Mouse (Mus musculus) MEL-GATA-1-ER (cell line): ENCODE results near the gene Tnfrsf23.
"Not testable (repeated sequence)": the region's sequence is repeated elsewhere in the genome, so short reads cannot be mapped to it uniquely, and the experiment has no call there.

Source experiments
- DNase-seq: peaks from one replicate; pipeline ENCODE4 v3.0.0-alpha.2; 2012; ENCODE audit warnings: low read depth; ENCODE audit errors: extremely low read depth

The Tnfrsf23 gene

GRCm38 (mm10) chr7:143684569-143684968 lies 1.1 kb downstream of the Tnfrsf23 start:
- DNase-seq: not testable (repeated sequence)

DNA sequence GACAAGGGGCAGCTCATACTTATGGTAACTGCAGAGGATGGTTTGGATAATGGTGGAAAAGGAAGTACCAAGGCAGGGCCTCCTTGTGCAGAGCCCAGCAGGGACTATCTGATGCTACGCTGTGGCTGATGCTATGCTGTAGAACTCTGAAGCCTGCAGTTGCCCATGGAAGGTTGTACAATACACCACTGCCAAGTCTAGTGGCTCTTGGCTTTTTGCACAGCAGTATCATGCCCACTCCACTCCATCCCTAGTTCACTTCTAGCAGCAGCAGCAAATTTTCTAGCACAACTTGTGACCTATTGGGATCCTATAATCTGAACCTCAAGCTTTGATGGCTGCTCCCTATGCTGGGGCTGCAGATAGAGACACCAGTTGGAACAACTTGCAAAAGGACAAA lies 4.1 kb downstream of the Tnfrsf23 start:
- DNase-seq: no peak

DNA sequence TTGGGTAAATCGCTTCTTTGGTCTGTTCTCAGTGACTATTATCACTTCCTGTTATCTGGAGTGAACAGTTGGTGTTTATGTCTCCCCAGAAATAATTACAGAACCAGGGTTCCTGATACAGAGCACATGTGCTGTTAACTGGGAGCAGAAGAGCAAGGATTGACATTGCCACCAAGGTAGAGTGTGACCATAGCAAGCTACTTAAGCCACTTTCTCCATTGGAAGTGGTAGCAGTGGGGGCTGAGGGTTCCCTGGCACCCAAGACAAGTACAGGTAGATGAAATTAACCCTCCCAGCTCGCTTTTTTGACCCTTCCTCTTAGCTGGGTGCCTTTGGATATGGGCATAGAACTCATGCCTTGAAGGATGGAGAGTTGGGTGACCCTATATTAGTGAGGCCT lies 4.8 kb downstream of the Tnfrsf23 start:
- not testable (repeated sequence) for DNase-seq

- not testable (repeated sequence) for DNase-seq
These were observed 6.0 kb downstream of the Tnfrsf23 start for GRCm38 (mm10) chr7:143679650-143680049.

DNA sequence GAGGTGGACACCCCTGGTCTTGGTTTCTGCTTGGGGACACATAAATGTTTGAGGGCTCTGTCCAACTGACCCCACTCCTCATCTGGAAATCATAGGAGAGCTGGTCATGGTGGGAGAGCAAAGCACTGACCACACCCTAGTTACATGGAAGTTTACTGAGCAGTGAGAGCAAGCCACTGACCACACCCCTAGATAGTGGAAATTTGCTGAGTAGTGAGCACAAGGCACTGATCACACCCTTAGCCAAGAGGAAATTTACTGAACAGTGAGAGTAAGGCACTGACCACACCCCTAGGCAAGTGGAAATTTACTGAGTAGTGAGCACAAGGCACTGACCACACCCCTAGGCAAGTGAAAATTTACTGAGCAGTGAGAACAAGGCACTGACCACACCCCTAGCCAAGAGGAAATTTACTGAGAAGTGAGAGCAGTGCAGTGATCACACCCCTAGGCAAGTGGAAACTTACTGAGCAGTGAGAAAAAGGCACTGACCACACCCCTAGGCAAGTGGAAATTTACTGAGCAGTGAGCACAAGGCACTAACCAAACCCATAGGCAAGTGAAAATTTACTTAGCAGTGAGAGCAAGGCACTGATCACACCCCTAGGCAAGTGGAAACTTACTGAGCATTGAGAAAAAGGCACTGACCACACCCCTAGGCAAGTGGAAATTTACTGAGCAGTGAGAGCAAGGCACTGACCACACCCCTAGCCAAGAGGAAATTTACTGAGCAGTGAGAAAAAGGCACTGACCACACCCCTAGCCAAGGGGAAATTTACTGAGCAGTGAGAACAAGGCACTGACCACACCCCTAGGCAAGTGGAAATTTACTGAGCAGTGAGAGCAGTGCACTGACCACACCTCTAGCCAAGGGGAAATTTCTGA lies 19.0 kb downstream of the Tnfrsf23 start:
- peak; percentile 25 for DNase-seq

DNA sequence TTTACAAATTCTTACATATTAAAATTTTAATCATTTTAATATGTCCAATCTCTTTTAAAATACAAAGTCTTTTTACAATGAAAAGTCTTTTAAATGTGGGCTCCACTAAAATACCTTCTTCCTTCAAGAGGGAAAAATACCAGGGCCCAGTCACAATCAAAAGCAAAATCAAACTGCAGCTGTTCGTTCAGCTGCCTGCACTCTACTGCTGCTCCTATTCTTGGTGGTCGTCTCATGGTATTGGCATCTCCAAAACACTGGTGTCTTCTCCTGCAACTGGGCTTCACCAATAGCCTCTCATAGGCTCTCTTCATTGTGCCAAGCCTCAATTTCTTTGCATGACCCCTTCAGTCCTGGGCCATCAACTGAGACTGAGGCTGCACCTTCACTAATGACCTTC lies 22.2 kb downstream of the Tnfrsf23 start:
- DNase-seq: no peak

GRCm38 (mm10) chr7:143660797-143661196 lies 24.9 kb downstream of the Tnfrsf23 start:
- DNase-seq: no peak

GRCm38 (mm10) chr7:143649769-143650346 lies 35.8 kb downstream of the Tnfrsf23 start:
- DNase-seq: not testable (repeated sequence)

GRCm38 (mm10) chr7:143649034-143649768 lies 36.5 kb downstream of the Tnfrsf23 start, which contains the start of gene Tnfrsf22:
Gene Tnfrsf22, minus strand, starts transcription at chr7:143649661.
- DNase-seq: peak; percentile 55

- not testable (repeated sequence) for DNase-seq
These were observed 41.7 kb downstream of the Tnfrsf23 start for GRCm38 (mm10) chr7:143643949-143644348.

DNA sequence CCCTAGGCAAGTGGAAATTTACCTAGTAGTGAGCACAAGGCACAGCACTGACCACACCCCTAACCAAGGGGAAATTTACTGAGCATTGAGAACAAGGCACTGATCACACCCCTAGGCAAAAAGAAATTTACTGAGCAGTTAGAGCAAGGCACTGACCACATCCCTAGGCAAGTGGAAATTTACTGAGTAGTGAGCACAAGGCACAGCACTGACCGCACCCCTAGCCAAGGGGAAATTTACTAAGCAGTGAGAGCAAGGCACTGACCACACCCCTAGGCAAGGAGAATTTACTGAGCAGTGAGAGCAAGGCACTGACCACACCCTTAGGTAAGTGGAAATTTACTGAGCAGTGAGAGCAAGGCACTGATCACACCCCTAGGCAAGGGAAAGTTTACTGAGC lies 49.0 kb downstream of the Tnfrsf23 start:
- no peak for DNase-seq

GRCm38 (mm10) chr7:143631503-143631902 lies 54.2 kb downstream of the Tnfrsf23 start:
- no peak for DNase-seq

GRCm38 (mm10) chr7:143629501-143629900 lies 56.2 kb downstream of the Tnfrsf23 start:
- no peak for DNase-seq

DNA sequence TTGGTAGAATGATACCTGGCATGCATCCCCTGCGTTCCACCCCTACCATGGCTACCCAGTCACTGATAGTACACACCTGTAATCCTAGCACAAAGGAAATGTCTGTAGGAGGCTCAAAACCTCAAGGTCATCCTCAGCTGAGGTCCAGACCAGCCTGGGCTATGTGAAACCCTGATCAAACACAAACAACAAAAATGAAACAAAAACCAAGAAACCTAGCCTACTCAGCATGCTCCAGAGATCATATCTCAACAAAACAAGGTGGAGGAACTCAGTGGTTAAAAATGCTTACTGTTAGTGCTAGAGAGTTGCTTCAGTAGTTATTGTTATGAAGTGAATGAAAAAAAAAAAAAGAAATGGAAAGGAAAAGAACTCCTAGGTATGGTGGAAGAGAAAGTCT lies 57.1 kb downstream of the Tnfrsf23 start, which contains the start of gene Tnfrsf26:
TSS of gene Tnfrsf26 (minus strand) at position 183 of the 400 bp plus-strand sequence.
- DNase-seq: no peak

- DNase-seq: peak; percentile 14
These were observed 58.0 kb downstream of the Tnfrsf23 start for GRCm38 (mm10) chr7:143627555-143628286.

- no peak for DNase-seq
These were observed 59.5 kb downstream of the Tnfrsf23 start for GRCm38 (mm10) chr7:143626178-143626577.

GRCm38 (mm10) chr7:143625151-143625550 lies 60.5 kb downstream of the Tnfrsf23 start:
- no peak for DNase-seq

DNA sequence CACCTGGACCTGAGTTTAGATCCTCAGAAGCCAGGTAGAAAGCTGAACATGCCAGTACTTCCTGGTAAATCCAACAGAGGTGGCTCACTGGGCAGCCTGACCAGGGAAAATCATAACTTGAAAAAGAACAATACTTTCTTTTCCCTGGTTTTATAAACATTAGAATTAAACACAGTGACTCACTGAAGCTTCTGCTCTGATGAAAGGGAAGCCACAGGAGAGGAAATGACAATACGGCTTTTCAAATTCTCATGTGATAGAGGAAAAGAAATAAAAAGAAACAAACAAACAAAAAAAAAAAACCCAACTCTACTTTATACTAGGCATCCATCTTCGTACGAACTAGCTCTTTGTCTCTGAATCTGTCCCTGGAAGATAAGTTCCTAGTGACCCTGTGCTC lies 61.1 kb downstream of the Tnfrsf23 start:
- no peak for DNase-seq

DNA sequence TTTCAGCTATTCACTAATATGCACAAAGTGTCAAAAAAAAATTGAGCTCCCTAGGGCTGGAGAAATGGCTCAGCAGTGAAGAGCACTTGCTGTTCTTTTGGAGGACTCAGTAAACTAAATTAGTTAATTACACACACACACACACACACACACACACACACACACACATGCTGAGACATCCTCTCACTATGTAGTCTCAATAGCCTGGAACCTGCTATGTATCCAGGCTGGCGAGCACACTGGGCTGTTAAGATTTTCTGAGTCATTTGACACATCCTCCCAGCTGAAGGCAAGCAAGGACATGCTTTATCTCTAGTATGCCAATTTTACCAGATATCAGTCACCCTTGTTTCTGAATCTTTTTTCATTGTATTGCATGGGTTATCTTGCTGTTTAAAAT lies 64.7 kb downstream of the Tnfrsf23 start:
- DNase-seq: no peak
